Mouse (Mus musculus) embryonic facial prominence, embryonic 11.5 days (tissue): ENCODE results near the gene Pou2f1. TPM values are rescaled to one million over a fixed set of nuclear protein-coding genes. Genes with fewer than 3 reads are reported as not detected.

ENCODE experiments used
- polyA plus RNA-seq: library from polyadenylated mRNA; unstranded; fragments of >200 nt; fragmentation: Nextera tagmentation; extraction: Ambion mirVana; gene quantifications from 2 replicates; pipeline ENCODE4 v1.2.1, GENCODE M21; 2014

Gene Pou2f1
- polyA plus RNA-seq, 1 experiment from 2014 or later: 22.8 TPM

Other genes with a start within 250 kb of the Pou2f1 start
- gene Creg1, start 238.9 kb downstream of the Pou2f1 start, polyA plus RNA-seq: 45.8 and 57.2 TPM in 2 replicates
- 1.2 and 2.2 TPM in 2 replicates for gene Cd247, start 214.0 kb downstream of the Pou2f1 start, polyA plus RNA-seq
- gene Dusp27, start 125.2 kb upstream of the Pou2f1 start, polyA plus RNA-seq: 1.7 and 2.2 TPM in 2 replicates
- gene Gpa33, start 127.6 kb upstream of the Pou2f1 start, polyA plus RNA-seq: 0.10 and 0.34 TPM in 2 replicates
- gene Mael, start 236.1 kb upstream of the Pou2f1 start, polyA plus RNA-seq: not detected in 2 replicates